In the genomic region with DNA sequence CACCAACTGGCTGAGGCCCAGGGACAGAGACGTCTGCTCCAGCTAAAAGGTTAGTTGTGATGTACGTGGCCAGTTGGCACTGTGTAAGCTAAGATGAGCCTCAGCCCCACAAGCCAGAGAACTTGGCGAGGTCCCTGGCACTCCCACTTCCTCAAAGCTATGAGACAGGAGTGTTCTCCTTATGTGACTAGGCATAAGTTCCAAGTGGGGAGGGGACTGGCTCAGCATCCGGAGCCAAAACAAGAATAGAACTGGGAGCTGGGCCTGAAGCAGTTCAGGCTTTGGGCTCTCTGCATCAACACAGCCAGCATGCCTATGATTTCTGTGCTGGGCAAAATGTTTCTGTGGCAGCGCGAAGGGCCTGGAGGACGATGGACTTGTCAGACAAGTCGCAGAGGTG, we compare ENCODE assay signal across 8 mouse cellular contexts. TPM values are rescaled to one million over a fixed set of nuclear protein-coding genes. Genes with fewer than 3 reads are reported as not detected.
DNase-seq lines count a peak whose midpoint lies in the region; ATAC-seq and TF ChIP-seq lines count a peak whose summit lies in the region.

No protein-coding gene starts in this region.

- H3K27ac ChIP-seq in lung, embryonic 14.5 days (ENCODE audit: low read depth): no peak overlapping the region
- H3K27ac ChIP-seq in embryonic facial prominence, embryonic 14.5 days (replicated peaks; ENCODE audit: low read depth, low read length): peak overlapping the region; percentile 63; the same call in 1 of the 2 replicates
- peak overlapping the region; percentile 63 for H3K27ac ChIP-seq in heart, postnatal 0 days (ENCODE audit: low read depth)

- intact Hi-C loops in left cerebral cortex, postnatal 25 days (cut with DNase I): loop anchor here (1.0 to 5.0 kb wide), 4 partner anchors 22 to 488 kb away; partner anchors contain the start of genes Clcn2 and Polr2h

- TF ChIP-seq EP300 in heart, postnatal 0 days (IDR thresholded peaks at IDR 0.05; ENCODE audit: low read depth): no peak

- no peak for ATAC-seq in lung, embryonic 14.5 days (ENCODE audit: insufficient read depth)
- ATAC-seq in embryonic facial prominence, embryonic 14.5 days (ENCODE audit: low read depth): no peak
- ATAC-seq in heart, postnatal 0 days (ENCODE audit: insufficient read depth, low read depth): 0 out of 2 replicates have a peak, but pooled peaks have one; percentile 5

- H3K4me3 ChIP-seq in lung, embryonic 14.5 days (ENCODE audit: low read depth, low read length): no peak overlapping the region
- peak overlapping the region; percentile 37; the same call in 1 of the 2 replicates for H3K4me3 ChIP-seq in embryonic facial prominence, embryonic 14.5 days (ENCODE audit: low read depth, low read length)
- peak overlapping the region; percentile 35; the same call in 1 of the 2 replicates for H3K4me3 ChIP-seq in heart, postnatal 0 days (ENCODE audit: low read depth, low read length)

- H3K27me3 ChIP-seq in lung, embryonic 14.5 days (ENCODE audit: insufficient read depth, low read length): no peaks in the 10 kb centered on the region
- H3K27me3 ChIP-seq in embryonic facial prominence, embryonic 14.5 days (replicated peaks; ENCODE audit: control insufficient read depth, insufficient read depth, low read length): no peaks in the 10 kb centered on the region
- no peaks in the 10 kb centered on the region for H3K27me3 ChIP-seq in heart, postnatal 0 days (ENCODE audit: control insufficient read depth, insufficient read depth, low read length)

- H3K4me1 ChIP-seq in lung, embryonic 14.5 days (ENCODE audit: insufficient read depth): 0 out of 2 replicates have a peak, but pooled peaks cover 2% of the 10 kb centered on the region
- peaks cover 15% of the 10 kb centered on the region for H3K4me1 ChIP-seq in embryonic facial prominence, embryonic 14.5 days (ENCODE audit: control insufficient read depth, insufficient read depth, low read length)
- peaks cover 18% of the 10 kb centered on the region for H3K4me1 ChIP-seq in heart, postnatal 0 days (ENCODE audit: control insufficient read depth, insufficient read depth)

- WGBS in lung, embryonic 14.5 days: 75% methylated on average over 8 of the region's 8 CpGs
- 71% methylated on average over 8 of the region's 8 CpGs for WGBS in embryonic facial prominence, embryonic 14.5 days
- WGBS in heart, postnatal 0 days: 40% methylated on average over 8 of the region's 8 CpGs

- no peaks in the 10 kb centered on the region for H3K9me3 ChIP-seq in lung, embryonic 14.5 days (ENCODE audit: low read depth, low read length)
- no peaks in the 10 kb centered on the region for H3K9me3 ChIP-seq in embryonic facial prominence, embryonic 14.5 days (ENCODE audit: control insufficient read depth, low read length)
- no peaks in the 10 kb centered on the region for H3K9me3 ChIP-seq in heart, postnatal 0 days (replicated peaks; ENCODE audit: control insufficient read depth, low read length)

- no peak overlapping the region for H3K9ac ChIP-seq in lung, embryonic 14.5 days
- H3K9ac ChIP-seq in embryonic facial prominence, embryonic 14.5 days (ENCODE audit: low read depth, low read length): no peak overlapping the region
- H3K9ac ChIP-seq in heart, postnatal 0 days (replicated peaks; ENCODE audit: low read depth, low read length): no peak overlapping the region

- H3K4me2 ChIP-seq in lung, embryonic 14.5 days: no peak overlapping the region; the same call in 1 of the 2 replicates
- peak overlapping the region; percentile 74; the same call in 1 of the 2 replicates for H3K4me2 ChIP-seq in embryonic facial prominence, embryonic 14.5 days (ENCODE audit: low read depth, low read length)
- peak overlapping the region; percentile 55 for H3K4me2 ChIP-seq in heart, postnatal 0 days (ENCODE audit: low read depth, low read length)

- peak; percentile 37 for DNase-seq in lung, embryonic 14.5 days
- DNase-seq in lung, postnatal 25 days (ENCODE audit: low spot score): no peak
- DNase-seq in embryonic facial prominence, embryonic 14.5 days (ENCODE audit: low spot score): peak; percentile 59
- DNase-seq in heart, postnatal 0 days (ENCODE audit: low spot score): peak; percentile 55
- DNase-seq in left cerebral cortex, postnatal 25 days (ENCODE audit: low spot score in 2 of 2): peak; percentile 73 to 96
- DNase-seq in right cerebral cortex, adult 18-20 months: peak; percentile 89
- no peak for DNase-seq in thymus, postnatal 10 days (ENCODE audit: low spot score in 2 of 2)
- no peak for DNase-seq in spleen, postnatal 14 days (ENCODE audit: low spot score in 2 of 2)

- TF ChIP-seq CTCF in lung, embryonic 14.5 days (IDR thresholded peaks at IDR 0.05; ENCODE audit: low read depth): no peak
- no peak for TF ChIP-seq CTCF in heart, postnatal 0 days (IDR thresholded peaks at IDR 0.05; ENCODE audit: low read depth)

- H3K36me3 ChIP-seq in lung, embryonic 14.5 days (ENCODE audit: insufficient read depth): peaks cover 31% of the 10 kb centered on the region
- peaks cover 34% of the 10 kb centered on the region for H3K36me3 ChIP-seq in embryonic facial prominence, embryonic 14.5 days (ENCODE audit: control insufficient read depth, insufficient read depth, low read length)
- H3K36me3 ChIP-seq in heart, postnatal 0 days (replicated peaks; ENCODE audit: control insufficient read depth, insufficient read depth, low read length): peaks cover 34% of the 10 kb centered on the region

RNA-seq across cellular contexts. Expression of gene Fam131a, which starts 1.7 kb away (rescaled TPM):
- polyA plus RNA-seq in lung, embryonic 14.5 days (2014; fragmentation: Nextera tagmentation; extraction: Ambion mirVana): 3.4 TPM in 2 replicates
- 10.9 and 11.2 TPM in 2 replicates for polyA plus RNA-seq in embryonic facial prominence, embryonic 14.5 days (2014; fragmentation: Nextera tagmentation; extraction: Ambion mirVana)
- total RNA-seq in heart, postnatal 0 days (2014; rRNA removed; ENCODE audit: low replicate concordance): 24.8 and 25.5 TPM in 2 replicates
- polyA plus RNA-seq in heart, postnatal 0 days (2015; fragmentation: Nextera tagmentation; extraction: Ambion mirVana): 8.7 and 8.8 TPM in 2 replicates
- 100 to 1,000 TPM; 319 to 375 TPM for total RNA-seq in left cerebral cortex, postnatal 25 days (2021)

RNA-seq across cellular contexts. Expression of gene Polr2h, which starts 22.7 kb away (rescaled TPM):
- 101 and 114 TPM in 2 replicates for polyA plus RNA-seq in lung, embryonic 14.5 days (2014; fragmentation: Nextera tagmentation; extraction: Ambion mirVana)
- polyA plus RNA-seq in embryonic facial prominence, embryonic 14.5 days (2014; fragmentation: Nextera tagmentation; extraction: Ambion mirVana): 107 and 115 TPM in 2 replicates
- 8.6 and 27.9 TPM in 2 replicates for total RNA-seq in heart, postnatal 0 days (2014; rRNA removed; ENCODE audit: low replicate concordance)
- polyA plus RNA-seq in heart, postnatal 0 days (2015; fragmentation: Nextera tagmentation; extraction: Ambion mirVana): 33.7 and 35.7 TPM in 2 replicates
- 10 to 100 TPM; 23.0 to 23.6 TPM for total RNA-seq in left cerebral cortex, postnatal 25 days (2021)

RNA-seq across cellular contexts. Expression of gene Clcn2, which starts 22.8 kb away (rescaled TPM):
- 7.5 and 10.1 TPM in 2 replicates for polyA plus RNA-seq in lung, embryonic 14.5 days (2014; fragmentation: Nextera tagmentation; extraction: Ambion mirVana)
- 11.9 and 13.3 TPM in 2 replicates for polyA plus RNA-seq in embryonic facial prominence, embryonic 14.5 days (2014; fragmentation: Nextera tagmentation; extraction: Ambion mirVana)
- total RNA-seq in heart, postnatal 0 days (2014; rRNA removed; ENCODE audit: low replicate concordance): 4.6 and 16.9 TPM in 2 replicates
- 1.4 and 1.9 TPM in 2 replicates for polyA plus RNA-seq in heart, postnatal 0 days (2015; fragmentation: Nextera tagmentation; extraction: Ambion mirVana)
- 10 to 100 TPM; 58.7 to 60.9 TPM for total RNA-seq in left cerebral cortex, postnatal 25 days (2021)

RNA-seq across cellular contexts. Expression of gene Eif4g1, which starts 26.7 kb away (rescaled TPM):
- polyA plus RNA-seq in lung, embryonic 14.5 days (2014; fragmentation: Nextera tagmentation; extraction: Ambion mirVana): 176 and 191 TPM in 2 replicates
- polyA plus RNA-seq in embryonic facial prominence, embryonic 14.5 days (2014; fragmentation: Nextera tagmentation; extraction: Ambion mirVana): 153 and 157 TPM in 2 replicates
- total RNA-seq in heart, postnatal 0 days (2014; rRNA removed; ENCODE audit: low replicate concordance): 296 and 335 TPM in 2 replicates
- polyA plus RNA-seq in heart, postnatal 0 days (2015; fragmentation: Nextera tagmentation; extraction: Ambion mirVana): 69.5 and 74.6 TPM in 2 replicates
- 100 to 1,000 TPM; 279 to 287 TPM for total RNA-seq in left cerebral cortex, postnatal 25 days (2021)

RNA-seq across cellular contexts. Expression of gene Chrd, which starts 38.1 kb away (rescaled TPM):
- 3.4 and 4.8 TPM in 2 replicates for polyA plus RNA-seq in lung, embryonic 14.5 days (2014; fragmentation: Nextera tagmentation; extraction: Ambion mirVana)
- polyA plus RNA-seq in embryonic facial prominence, embryonic 14.5 days (2014; fragmentation: Nextera tagmentation; extraction: Ambion mirVana): 9.1 and 11.7 TPM in 2 replicates
- 9.7 and 13.9 TPM in 2 replicates for total RNA-seq in heart, postnatal 0 days (2014; rRNA removed; ENCODE audit: low replicate concordance)
- 0.43 and 0.49 TPM in 2 replicates for polyA plus RNA-seq in heart, postnatal 0 days (2015; fragmentation: Nextera tagmentation; extraction: Ambion mirVana)
- 10 to 100 TPM; 31.1 to 40.6 TPM for total RNA-seq in left cerebral cortex, postnatal 25 days (2021)

Comparison
In these comparisons a context has a peak if more than half of its experiments do, and no peak if none do; other contexts are left out.
1. DNase-seq: peak in lung, embryonic 14.5 days (single experiment), embryonic facial prominence, embryonic 14.5 days (single experiment), heart, postnatal 0 days (single experiment), left cerebral cortex, postnatal 25 days (2 of 2) and right cerebral cortex, adult 18-20 months (single experiment); none in lung, postnatal 25 days (single experiment), thymus, postnatal 10 days (0 of 2) and spleen, postnatal 14 days (0 of 2).